In genomic region chr4:152151966-152152544, GRCm38 (mm10) we compare ENCODE assay signal across 8 mouse cellular contexts. TPM values are rescaled to one million over a fixed set of nuclear protein-coding genes. Genes with fewer than 3 reads are reported as not detected.
A peak's percentile ranks its signal among the peaks of the same experiment; 100 is the strongest.
DNase-seq lines count a peak whose midpoint lies in the region; ATAC-seq and TF ChIP-seq lines count a peak whose summit lies in the region.

Gene Espn (minus strand): TSS chr4:152152371.

- peak; percentile 51 for DNase-seq in gastrocnemius, postnatal 10 days
- no peak for DNase-seq in gastrocnemius, postnatal 36 days
- DNase-seq in forebrain, embryonic 11.5 days (ENCODE audit: low spot score) = peak; percentile 87
- DNase-seq in urinary bladder, postnatal 36 days (ENCODE audit: low spot score in 2 of 2) = peak; percentile 37 to 58
- DNase-seq in left cerebral cortex, adult 2 months (ENCODE audit: extremely low spot score in 1 of 2, low spot score in 2 of 2) = no peak

- peak; percentile 69 for ATAC-seq in forebrain, embryonic 11.5 days (replicated peaks; ENCODE audit: low FRiP score)
- peak; percentile 70 for ATAC-seq in hindbrain, embryonic 16.5 days
- peak; percentile 77 for ATAC-seq in liver, embryonic 16.5 days (ENCODE audit: low read depth)
- peak; percentile 57 for ATAC-seq in neural tube, embryonic 13.5 days (ENCODE audit: low read depth)

- no peak for TF ChIP-seq CTCF in left cerebral cortex, adult 2 months (IDR thresholded peaks at IDR 0.05)

- H3K36me3 ChIP-seq in forebrain, embryonic 11.5 days (ENCODE audit: control insufficient read depth, insufficient read depth, low read length) = no peaks in the 10 kb centered on the region
- no peaks in the 10 kb centered on the region for H3K36me3 ChIP-seq in hindbrain, embryonic 16.5 days (ENCODE audit: control insufficient read depth, insufficient read depth, low read length)
- no peaks in the 10 kb centered on the region for H3K36me3 ChIP-seq in liver, embryonic 16.5 days (ENCODE audit: control insufficient read depth, insufficient read depth)
- H3K36me3 ChIP-seq in neural tube, embryonic 13.5 days = no peaks in the 10 kb centered on the region

- H3K4me2 ChIP-seq in forebrain, embryonic 11.5 days (ENCODE audit: low read depth, low read length, severe bottlenecking) = peak within 1 kb of the TSS; percentile 61
- peak within 1 kb of the TSS; percentile 51 for H3K4me2 ChIP-seq in hindbrain, embryonic 16.5 days (ENCODE audit: low read length)
- H3K4me2 ChIP-seq in liver, embryonic 16.5 days (ENCODE audit: low read depth, low read length) = peak within 1 kb of the TSS; percentile 60
- peak within 1 kb of the TSS; percentile 54 for H3K4me2 ChIP-seq in neural tube, embryonic 13.5 days

- intact Hi-C loops in gastrocnemius, postnatal 36 days (cut with DNase I) = no loop called here
- intact Hi-C loops in left cerebral cortex, adult 2 months (cut with DNase I) = no loop called here

- H3K27ac ChIP-seq in forebrain, embryonic 11.5 days (ENCODE audit: low read depth, low read length) = no peak within 1 kb of the TSS
- no peak within 1 kb of the TSS for H3K27ac ChIP-seq in hindbrain, embryonic 16.5 days (ENCODE audit: low read depth, low read length)
- no peak within 1 kb of the TSS for H3K27ac ChIP-seq in liver, embryonic 16.5 days (ENCODE audit: low read length)
- no peak within 1 kb of the TSS for H3K27ac ChIP-seq in neural tube, embryonic 13.5 days (replicated peaks)
- H3K27ac ChIP-seq in left cerebral cortex, adult 2 months = no peak within 1 kb of the TSS

- H3K4me3 ChIP-seq in forebrain, embryonic 11.5 days (ENCODE audit: low read depth, low read length) = peak within 1 kb of the TSS; percentile 32
- peak within 1 kb of the TSS; percentile 30 for H3K4me3 ChIP-seq in hindbrain, embryonic 16.5 days (ENCODE audit: low read length)
- peak within 1 kb of the TSS; percentile 47 for H3K4me3 ChIP-seq in liver, embryonic 16.5 days (ENCODE audit: low read depth, low read length)
- H3K4me3 ChIP-seq in neural tube, embryonic 13.5 days = peak within 1 kb of the TSS; percentile 30
- no peak within 1 kb of the TSS for H3K4me3 ChIP-seq in left cerebral cortex, adult 2 months

- under 1% methylated on average over 47 of the region's 57 CpGs for WGBS in forebrain, embryonic 11.5 days
- WGBS in hindbrain, embryonic 16.5 days = 0% methylated on average over 37 of the region's 57 CpGs
- under 1% methylated on average over 56 of the region's 57 CpGs for WGBS in liver, embryonic 16.5 days (ENCODE audit: insufficient replicate concordance)
- WGBS in neural tube, embryonic 13.5 days = under 1% methylated on average over 57 of the region's 57 CpGs

- no peak within 1 kb of the TSS for H3K9ac ChIP-seq in forebrain, embryonic 11.5 days (ENCODE audit: low read length)
- H3K9ac ChIP-seq in hindbrain, embryonic 16.5 days (ENCODE audit: low read depth, low read length) = peak within 1 kb of the TSS; percentile 31
- peak within 1 kb of the TSS; percentile 34 for H3K9ac ChIP-seq in liver, embryonic 16.5 days (ENCODE audit: low read depth, low read length)
- peak within 1 kb of the TSS; percentile 38; the same call in 1 of the 2 replicates for H3K9ac ChIP-seq in neural tube, embryonic 13.5 days

- H3K27me3 ChIP-seq in forebrain, embryonic 11.5 days (ENCODE audit: control insufficient read depth, insufficient read depth, low read length) = peaks cover 44% of the 10 kb centered on the region
- peaks cover 40% of the 10 kb centered on the region for H3K27me3 ChIP-seq in hindbrain, embryonic 16.5 days (replicated peaks; ENCODE audit: control insufficient read depth, insufficient read depth, low read length)
- H3K27me3 ChIP-seq in liver, embryonic 16.5 days (ENCODE audit: control insufficient read depth, insufficient read depth, low read depth, low read length) = peaks cover 36% of the 10 kb centered on the region
- peaks cover 84% of the 10 kb centered on the region for H3K27me3 ChIP-seq in neural tube, embryonic 13.5 days

- H3K4me1 ChIP-seq in forebrain, embryonic 11.5 days (replicated peaks; ENCODE audit: control insufficient read depth, insufficient read depth, low read length) = peaks cover 6% of the 10 kb centered on the region
- peaks cover 13% of the 10 kb centered on the region for H3K4me1 ChIP-seq in hindbrain, embryonic 16.5 days (ENCODE audit: control insufficient read depth, insufficient read depth, low read depth, low read length)
- H3K4me1 ChIP-seq in liver, embryonic 16.5 days (ENCODE audit: control insufficient read depth, low read depth, low read length) = peaks cover 15% of the 10 kb centered on the region
- H3K4me1 ChIP-seq in neural tube, embryonic 13.5 days (replicated peaks) = peaks cover 15% of the 10 kb centered on the region

- no peaks in the 10 kb centered on the region for H3K9me3 ChIP-seq in forebrain, embryonic 11.5 days (ENCODE audit: control insufficient read depth, low read length)
- no peaks in the 10 kb centered on the region for H3K9me3 ChIP-seq in hindbrain, embryonic 16.5 days (ENCODE audit: control insufficient read depth, low read length)
- no peaks in the 10 kb centered on the region for H3K9me3 ChIP-seq in liver, embryonic 16.5 days (replicated peaks; ENCODE audit: control insufficient read depth, low read length)
- no peaks in the 10 kb centered on the region for H3K9me3 ChIP-seq in neural tube, embryonic 13.5 days

RNA-seq across cellular contexts. Expression of gene Espn, which starts in this region (rescaled TPM):
- 1 to 10 TPM; 1.1 to 1.2 TPM for total RNA-seq in gastrocnemius, postnatal 10 days (2021)
- under 1 TPM; 0.27 to 0.43 TPM for total RNA-seq in gastrocnemius, postnatal 36 days (2021)
- 0.90 and 1.2 TPM in 2 replicates for polyA plus RNA-seq in forebrain, embryonic 11.5 days (2014; fragmentation: Nextera tagmentation; extraction: Ambion mirVana)
- polyA plus RNA-seq in hindbrain, embryonic 16.5 days (2015; fragmentation: Nextera tagmentation; extraction: Ambion mirVana) = 0.34 and 0.46 TPM in 2 replicates
- polyA plus RNA-seq in liver, embryonic 16.5 days (2015; fragmentation: Nextera tagmentation; extraction: Ambion mirVana) = 1.1 and 2.3 TPM in 2 replicates
- 0.21 and 0.51 TPM in 2 replicates for polyA plus RNA-seq in neural tube, embryonic 13.5 days (2015; fragmentation: Nextera tagmentation; extraction: Ambion mirVana)
- total RNA-seq in left cerebral cortex, adult 2 months (2021) = 1 to 10 TPM; 2.1 to 2.6 TPM

Comparison
In these comparisons a context has a peak if more than half of its experiments do, and no peak if none do; other contexts are left out.
1. DNase-seq: peak in gastrocnemius, postnatal 10 days (single experiment), forebrain, embryonic 11.5 days (single experiment) and urinary bladder, postnatal 36 days (2 of 2); none in gastrocnemius, postnatal 36 days (0 of 2) and left cerebral cortex, adult 2 months (0 of 2).
2. Peak in ATAC-seq, H3K4me3 ChIP-seq, H3K9ac ChIP-seq and H3K4me2 ChIP-seq in hindbrain, embryonic 16.5 days; RNA of the gene not detected or under 1 TPM.
3. Peak in ATAC-seq, H3K4me3 ChIP-seq, H3K9ac ChIP-seq and H3K4me2 ChIP-seq in neural tube, embryonic 13.5 days; RNA of the gene not detected or under 1 TPM.
4. Peak in every context shown above with its lines, with median percentiles within 50 percentile points of each other: ATAC-seq and H3K4me2 ChIP-seq.